Comparison of ENCODE assay signal across 9 mouse cellular contexts in the genomic region with DNA sequence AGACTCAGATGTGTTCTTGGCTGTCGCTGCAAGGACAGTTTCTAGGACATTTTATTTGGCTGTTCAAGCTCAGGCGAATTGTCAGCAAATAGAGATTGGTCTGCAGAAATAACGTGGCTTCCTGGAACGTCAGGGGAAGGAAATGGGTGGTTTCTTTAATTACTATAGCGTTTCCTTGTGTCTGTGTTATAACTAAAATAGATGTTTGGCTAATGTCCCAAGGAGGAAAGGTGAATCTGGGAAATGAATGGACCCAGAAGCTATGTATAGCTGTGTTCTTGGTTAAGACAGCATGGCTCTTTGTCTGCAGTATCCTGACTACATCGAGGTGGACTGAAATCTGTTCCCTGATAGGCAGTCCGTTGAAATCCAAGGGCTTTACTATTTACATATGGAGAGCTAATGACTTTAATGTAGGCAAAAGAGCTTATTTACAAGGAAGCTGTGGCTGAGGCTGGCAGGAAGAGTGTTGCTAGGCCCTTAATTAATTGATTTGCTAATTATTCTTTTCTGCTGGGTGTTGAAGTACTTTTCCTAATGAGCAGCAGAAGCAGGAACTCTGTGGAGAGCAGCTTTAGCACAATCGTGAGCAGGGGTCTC.
DNase-seq lines count a peak whose midpoint lies in the region; ATAC-seq and TF ChIP-seq lines count a peak whose summit lies in the region.
"Had no signal": no experiment of that assay in that cellular context is flagged by ENCODE, and none has a peak within 500 bp of the region (broad histone marks: within the 10 kb centered on the region; RNA-seq: fewer than 3 reads in every experiment).

No protein-coding gene starts in this region.

- WGBS in lung, embryonic 15.5 days = 23% methylated on average over 8 of the region's 8 CpGs

- no peaks in the 10 kb centered on the region for H3K36me3 ChIP-seq in lung, embryonic 15.5 days
- H3K36me3 ChIP-seq: stomach, embryonic 15.5 days had no signal

- H3K9ac ChIP-seq in lung, embryonic 15.5 days = no peak overlapping the region
- H3K9ac ChIP-seq: stomach, embryonic 15.5 days had no signal

- DNase-seq in layer of hippocampus, adult 2 months (ENCODE audit: low spot score in 2 of 2) = no peak
- no peak for DNase-seq in layer of hippocampus, adult 9-10 months (ENCODE audit: low spot score)
- DNase-seq in brain, embryonic 14.5 days (ENCODE audit: low read depth) = peak; percentile 91
- no peak for DNase-seq in cerebellum, adult 9-11 months
- no peak for DNase-seq in layer of hippocampus, adult 11-12 months (ENCODE audit: low spot score)
- no peak for DNase-seq in cerebellum, adult 9-10 months

- no peaks in the 10 kb centered on the region for H3K27me3 ChIP-seq in lung, embryonic 15.5 days
- H3K27me3 ChIP-seq: stomach, embryonic 15.5 days had no signal

- no peak overlapping the region for H3K4me2 ChIP-seq in lung, embryonic 15.5 days
- H3K4me2 ChIP-seq: stomach, embryonic 15.5 days had no signal

- peak overlapping the region; percentile 3; the same call in 1 of the 2 replicates for H3K4me3 ChIP-seq in layer of hippocampus, adult 2 months
- H3K4me3 ChIP-seq in lung, embryonic 15.5 days = no peak overlapping the region
- H3K4me3 ChIP-seq: stomach, embryonic 15.5 days had no signal

- TF ChIP-seq CTCF in layer of hippocampus, adult 2 months (conservative IDR thresholded peaks at IDR 0.05) = no peak
- TF ChIP-seq CTCF in brain, embryonic 14.5 days (IDR thresholded peaks at IDR 0.05; ENCODE audit: borderline replicate concordance, extremely low read depth, insufficient read depth, insufficient read length) = no peak

- H3K27ac ChIP-seq in layer of hippocampus, adult 2 months = peak overlapping the region; percentile 77
- H3K27ac ChIP-seq in lung, embryonic 15.5 days = peak overlapping the region; percentile 64

- peaks cover 5% of the 10 kb centered on the region; the same call in 1 of the 2 replicates for H3K4me1 ChIP-seq in lung, embryonic 15.5 days
- H3K4me1 ChIP-seq: stomach, embryonic 15.5 days had no signal

- H3K9me3 ChIP-seq in lung, embryonic 15.5 days = no peaks in the 10 kb centered on the region
- H3K9me3 ChIP-seq: stomach, embryonic 15.5 days had no signal

- TF ChIP-seq POLR2A in brain, embryonic 14.5 days (IDR thresholded peaks at IDR 0.05; ENCODE audit: borderline replicate concordance, extremely low read depth, insufficient read depth, insufficient read length, poor library complexity, severe bottlenecking) = no peak

- peak; percentile 55 to 66; a peak in 1 of 4 replicates for ATAC-seq in hematopoietic stem cell, adult 5-6 weeks (replicated peaks in 1 of 2; ENCODE audit: insufficient read depth in 1 of 2, low FRiP score in 2 of 2, low TSS enrichment in 1 of 2, low read depth in 1 of 2, poor library complexity in 2 of 2, severe bottlenecking in 2 of 2)
- no peak for ATAC-seq in lung, embryonic 15.5 days (ENCODE audit: borderline replicate concordance, extremely low read depth, low FRiP score, low TSS enrichment)
